Mouse (Mus musculus): ENCODE data around the gene C130050O18Rik. TPM values are rescaled to one million over a fixed set of nuclear protein-coding genes. Genes with fewer than 3 reads are reported as not detected.

C130050O18Rik gene
- polyA plus RNA-seq (2012; rRNA removed; ENCODE audit: low replicate concordance), result 2.9 TPM in 2 replicates

GRCm38 (mm10) chr5:139404801-139405401 lies at the start of gene C130050O18Rik:
C130050O18Rik (plus strand) TSS chr5:139405280.

GRCm38 (mm10) chr5:139377468-139378270 lies 27.4 kb upstream of the C130050O18Rik start, which contains the start of gene Gpr146:
Gpr146 (plus strand) TSS chr5:139377697.

GRCm38 (mm10) chr5:139423026-139423865 lies 18.2 kb downstream of the C130050O18Rik start, which contains the start of gene Gper1:
Gper1 (plus strand) TSS chr5:139423151.

GRCm38 (mm10) chr5:139460384-139461067 lies 55.4 kb downstream of the C130050O18Rik start, which contains the start of gene 3110082I17Rik:
3110082I17Rik (minus strand) TSS chr5:139460527.

Other genes with a start within 250 kb of the C130050O18Rik start
- 29.3 and 52.6 TPM in 2 replicates for gene Sun1, start 204.6 kb upstream of the C130050O18Rik start, polyA plus RNA-seq (2012; rRNA removed; ENCODE audit: low replicate concordance)
- 72.3 and 133 TPM in 2 replicates for gene Get4, start 153.0 kb upstream of the C130050O18Rik start, polyA plus RNA-seq (2012; rRNA removed; ENCODE audit: low replicate concordance)
- gene Adap1, start 79.7 kb upstream of the C130050O18Rik start, polyA plus RNA-seq (2012; rRNA removed; ENCODE audit: low replicate concordance), result 23.1 and 40.8 TPM in 2 replicates
- gene Cox19, start 53.9 kb upstream of the C130050O18Rik start, polyA plus RNA-seq (2012; rRNA removed; ENCODE audit: low replicate concordance), result 126 and 169 TPM in 2 replicates
- 0.37 and 0.52 TPM in 2 replicates for gene Cyp2w1, start 52.7 kb upstream of the C130050O18Rik start, polyA plus RNA-seq (2012; rRNA removed; ENCODE audit: low replicate concordance)
- gene Gpr146, start 27.6 kb upstream of the C130050O18Rik start, polyA plus RNA-seq (2012; rRNA removed; ENCODE audit: low replicate concordance), result 63.0 and 67.3 TPM in 2 replicates
- gene Gper1, start 17.9 kb downstream of the C130050O18Rik start, polyA plus RNA-seq (2012; rRNA removed; ENCODE audit: low replicate concordance), result 2.6 and 2.9 TPM in 2 replicates
- 8.9 and 11.4 TPM in 2 replicates for gene 3110082I17Rik, start 55.2 kb downstream of the C130050O18Rik start, polyA plus RNA-seq (2012; rRNA removed; ENCODE audit: low replicate concordance)
- gene Zfand2a, start 79.3 kb downstream of the C130050O18Rik start, polyA plus RNA-seq (2012; rRNA removed; ENCODE audit: low replicate concordance), result 9.3 and 16.1 TPM in 2 replicates
- gene Uncx, start 138.2 kb downstream of the C130050O18Rik start, polyA plus RNA-seq (2012; rRNA removed; ENCODE audit: low replicate concordance), result not detected in 2 replicates

Data from mammary gland, adult 2 months (tissue).